ENCODE assay signal across 8 mouse cellular contexts in genomic region chr14:76598518-76599216, GRCm38 (mm10). TPM values are rescaled to one million over a fixed set of nuclear protein-coding genes. Genes with fewer than 3 reads are reported as not detected.
DNase-seq lines count a peak whose midpoint lies in the region; ATAC-seq lines count a peak whose summit lies in the region.

No protein-coding gene starts in this region.

- peak overlapping the region; percentile 65 for H3K27ac ChIP-seq in embryonic facial prominence, embryonic 11.5 days (replicated peaks; ENCODE audit: low read depth, low read length)
- peak overlapping the region; percentile 82 for H3K27ac ChIP-seq in heart, embryonic 15.5 days
- H3K27ac ChIP-seq in neural tube, embryonic 15.5 days (replicated peaks): peak overlapping the region; percentile 75

- WGBS in embryonic facial prominence, embryonic 11.5 days: 2% methylated on average over 12 of the region's 12 CpGs
- WGBS in heart, embryonic 15.5 days: 3% methylated on average over 12 of the region's 12 CpGs
- 5% methylated on average over 12 of the region's 12 CpGs for WGBS in neural tube, embryonic 15.5 days

- ATAC-seq in embryonic facial prominence, embryonic 11.5 days (replicated peaks; ENCODE audit: insufficient number of reproducible peaks, low FRiP score, low TSS enrichment, low read depth): peak; percentile 88
- peak; percentile 81 for ATAC-seq in heart, embryonic 15.5 days (replicated peaks; ENCODE audit: insufficient number of reproducible peaks, insufficient read depth, low FRiP score, low read depth)
- ATAC-seq in neural tube, embryonic 15.5 days (ENCODE audit: low FRiP score): peak; percentile 89

- peak overlapping the region; percentile 43 for H3K9ac ChIP-seq in embryonic facial prominence, embryonic 11.5 days (replicated peaks; ENCODE audit: low read length)
- peak overlapping the region; percentile 50; the same call in 1 of the 2 replicates for H3K9ac ChIP-seq in heart, embryonic 15.5 days
- H3K9ac ChIP-seq in neural tube, embryonic 15.5 days (replicated peaks): peak overlapping the region; percentile 36

- H3K9me3 ChIP-seq in embryonic facial prominence, embryonic 11.5 days (replicated peaks; ENCODE audit: control insufficient read depth, low read length): no peaks in the 10 kb centered on the region
- no peaks in the 10 kb centered on the region for H3K9me3 ChIP-seq in heart, embryonic 15.5 days (replicated peaks)
- no peaks in the 10 kb centered on the region for H3K9me3 ChIP-seq in neural tube, embryonic 15.5 days (replicated peaks)

- no peaks in the 10 kb centered on the region for H3K4me1 ChIP-seq in embryonic facial prominence, embryonic 11.5 days (ENCODE audit: control insufficient read depth, insufficient read depth, low read length)
- H3K4me1 ChIP-seq in heart, embryonic 15.5 days (replicated peaks): peaks cover 26% of the 10 kb centered on the region
- H3K4me1 ChIP-seq in neural tube, embryonic 15.5 days: peaks cover 29% of the 10 kb centered on the region

- H3K4me2 ChIP-seq in embryonic facial prominence, embryonic 11.5 days (ENCODE audit: low read depth, low read length): peak overlapping the region; percentile 31
- H3K4me2 ChIP-seq in heart, embryonic 15.5 days: peak overlapping the region; percentile 72
- peak overlapping the region; percentile 57 for H3K4me2 ChIP-seq in neural tube, embryonic 15.5 days

- peak; percentile 58 for DNase-seq in urinary bladder, postnatal 14 days (ENCODE audit: low spot score)
- DNase-seq in urinary bladder, postnatal 25 days (ENCODE audit: low spot score): no peak
- peak; percentile 87 for DNase-seq in embryonic facial prominence, embryonic 11.5 days (ENCODE audit: low spot score)
- DNase-seq in kidney, postnatal 14 days: peak; percentile 46
- DNase-seq in lung, adult 18-20 months: peak; percentile 68 to 79
- no peak for DNase-seq in ovary, postnatal 14 days (ENCODE audit: low spot score)

- no peaks in the 10 kb centered on the region for H3K36me3 ChIP-seq in embryonic facial prominence, embryonic 11.5 days (replicated peaks; ENCODE audit: control insufficient read depth, insufficient read depth, low read depth, low read length)
- no peaks in the 10 kb centered on the region for H3K36me3 ChIP-seq in heart, embryonic 15.5 days
- H3K36me3 ChIP-seq in neural tube, embryonic 15.5 days: no peaks in the 10 kb centered on the region

- H3K27me3 ChIP-seq in embryonic facial prominence, embryonic 11.5 days (ENCODE audit: control insufficient read depth, insufficient read depth, low read length): no peaks in the 10 kb centered on the region
- H3K27me3 ChIP-seq in heart, embryonic 15.5 days: no peaks in the 10 kb centered on the region
- no peaks in the 10 kb centered on the region for H3K27me3 ChIP-seq in neural tube, embryonic 15.5 days (replicated peaks)

- no peak overlapping the region for H3K4me3 ChIP-seq in embryonic facial prominence, embryonic 11.5 days (ENCODE audit: low read depth, low read length)
- peak overlapping the region; percentile 36 for H3K4me3 ChIP-seq in heart, embryonic 15.5 days
- H3K4me3 ChIP-seq in neural tube, embryonic 15.5 days (replicated peaks): peak overlapping the region; percentile 28

RNA-seq across cellular contexts. Expression of gene Serp2, which starts 42.0 kb away (rescaled TPM):
- polyA plus RNA-seq in embryonic facial prominence, embryonic 11.5 days (2014; fragmentation: Nextera tagmentation; extraction: Ambion mirVana): 23.7 and 26.7 TPM in 2 replicates
- 7.1 and 8.2 TPM in 2 replicates for polyA plus RNA-seq in heart, embryonic 15.5 days (2015; fragmentation: Nextera tagmentation; extraction: Ambion mirVana)
- polyA plus RNA-seq in neural tube, embryonic 15.5 days (2015; fragmentation: Nextera tagmentation; extraction: Ambion mirVana): 207 and 245 TPM in 2 replicates

Comparison
In these comparisons a context has a peak if more than half of its experiments do, and no peak if none do; other contexts are left out.
1. DNase-seq: peak in urinary bladder, postnatal 14 days (single experiment), embryonic facial prominence, embryonic 11.5 days (single experiment), kidney, postnatal 14 days (single experiment) and lung, adult 18-20 months (2 of 2); none in urinary bladder, postnatal 25 days (single experiment) and ovary, postnatal 14 days (single experiment).
2. Peak in every context shown above with its lines, with median percentiles within 50 percentile points of each other: ATAC-seq, H3K27ac ChIP-seq, H3K4me2 ChIP-seq and H3K9ac ChIP-seq.